ENCODE assay signal across 14 mouse cellular contexts in the genomic region with DNA sequence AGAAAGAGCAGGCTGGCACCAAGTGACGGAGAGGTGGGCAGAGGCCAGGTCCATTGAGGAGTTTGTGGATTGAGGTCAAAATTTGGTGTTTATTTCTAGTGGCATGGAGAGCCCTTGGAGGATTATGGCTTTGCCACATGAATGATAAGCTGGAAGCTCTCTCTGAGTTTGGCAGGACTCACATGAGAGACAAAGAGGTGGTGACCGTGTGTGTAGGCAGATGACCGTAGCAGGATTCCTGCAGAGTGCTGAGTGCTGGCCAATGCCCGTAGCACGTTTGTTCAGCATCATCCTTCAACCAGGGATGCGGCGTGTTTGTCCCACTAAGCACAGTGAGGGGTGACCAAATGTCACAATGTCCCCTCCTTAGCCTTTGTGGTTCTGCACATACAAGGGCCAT. TPM values are rescaled to one million over a fixed set of nuclear protein-coding genes. Genes with fewer than 3 reads are reported as not detected.
DNase-seq lines count a peak whose midpoint lies in the region.
"Had no signal": no experiment of that assay in that cellular context is flagged by ENCODE, and none has a peak within 500 bp of the region (broad histone marks: within the 10 kb centered on the region; RNA-seq: fewer than 3 reads in every experiment).

No protein-coding gene starts in this region.

- intact Hi-C loops in left cerebral cortex, postnatal 4 days (cut with DNase I): no loop called here
- intact Hi-C loops in left cerebral cortex, postnatal 25 days (cut with DNase I): no loop called here

- peak; percentile 2 for DNase-seq in cerebellum, adult 9-10 months
- DNase-seq in cerebellum, adult 11-12 months: no peak
- peak; percentile 75 to 86 for DNase-seq in cerebellum, postnatal 14 days
- DNase-seq in cerebellum, adult 18-20 months: no peak
- DNase-seq in left cerebral cortex, postnatal 4 days: peak; percentile 45
- no peak for DNase-seq in left cerebral cortex, postnatal 25 days (ENCODE audit: low spot score in 2 of 2)
- DNase-seq: adrenal gland, adult 2 months; adrenal gland, postnatal 10 days; adrenal gland, postnatal 25 days; cerebellum, adult 8-10 months; embryo, embryonic 11 days had no signal

RNA-seq across cellular contexts. Expression of gene Lhx5, which starts 58.1 kb away (rescaled TPM):
- total RNA-seq in left cerebral cortex, postnatal 4 days (2021): 1 to 10 TPM in 1 of 2 experiments, under 1 TPM in 1; 0.86 to 1.4 TPM
- total RNA-seq in left cerebral cortex, postnatal 25 days (2021): under 1 TPM; 0.21 to 0.25 TPM
- total RNA-seq: adrenal gland, adult 2 months; adrenal gland, postnatal 10 days; adrenal gland, postnatal 25 days; adrenal gland, postnatal 4 days; common myeloid progenitor, adult 5-6 weeks; MEL had no signal

Comparison
In these comparisons a context has a peak if more than half of its experiments do, and no peak if none do; other contexts are left out.
1. DNase-seq: peak in cerebellum, adult 9-10 months (single experiment), cerebellum, postnatal 14 days (2 of 2) and left cerebral cortex, postnatal 4 days (single experiment); none in cerebellum, adult 11-12 months (single experiment), cerebellum, adult 18-20 months (0 of 2) and left cerebral cortex, postnatal 25 days (0 of 2).